Mouse (Mus musculus) ZHBTc4 (cell line): ENCODE data around the gene Gcdh.

Experiments used
- DNase-seq: peaks from one replicate; pipeline ENCODE4 v3.0.0-alpha.2; 2011; ENCODE audit warnings: low read depth, low spot score

Gcdh gene

DNA sequence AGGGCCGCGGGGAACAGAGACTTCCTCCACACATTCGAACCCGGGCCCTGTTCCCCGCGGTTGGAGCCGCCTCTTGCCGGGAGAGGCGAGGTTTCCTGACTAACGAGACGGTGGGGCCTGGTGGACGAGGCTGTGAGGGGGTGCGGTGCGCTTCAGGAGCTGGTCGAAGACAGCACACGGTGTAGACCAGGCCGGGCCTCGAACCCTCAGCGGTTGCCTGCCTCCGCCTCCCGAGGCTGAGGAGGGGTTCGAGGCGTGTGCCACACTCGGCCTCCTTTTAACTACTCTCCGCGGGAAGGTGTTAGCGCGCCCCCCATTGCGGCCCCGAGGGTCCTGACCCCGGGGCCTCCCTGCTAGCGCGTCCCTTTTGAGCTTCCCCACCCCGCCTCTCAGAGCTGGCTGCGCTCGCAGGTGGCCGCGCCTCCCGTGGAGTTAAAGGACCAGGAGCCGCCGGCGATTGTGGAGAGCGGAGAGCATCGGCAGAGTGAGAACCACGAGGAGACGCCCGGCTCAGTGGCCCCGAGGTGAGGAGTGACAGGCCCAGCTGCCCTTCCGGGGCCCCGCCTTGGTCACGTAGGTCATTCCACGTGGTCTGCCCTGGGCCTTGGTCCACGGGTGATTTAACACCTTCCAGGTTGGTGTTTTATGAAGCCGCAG lies 21.3 kb downstream of the Gcdh start:
- peak; percentile 74 for DNase-seq

- peak; percentile 91 for DNase-seq
These were observed 22.1 kb downstream of the Gcdh start, which contains the start of gene Syce2 for GRCm38 (mm10) chr8:84871376-84872308. Gene Syce2 (plus strand): TSS chr8:84872111.

DNA sequence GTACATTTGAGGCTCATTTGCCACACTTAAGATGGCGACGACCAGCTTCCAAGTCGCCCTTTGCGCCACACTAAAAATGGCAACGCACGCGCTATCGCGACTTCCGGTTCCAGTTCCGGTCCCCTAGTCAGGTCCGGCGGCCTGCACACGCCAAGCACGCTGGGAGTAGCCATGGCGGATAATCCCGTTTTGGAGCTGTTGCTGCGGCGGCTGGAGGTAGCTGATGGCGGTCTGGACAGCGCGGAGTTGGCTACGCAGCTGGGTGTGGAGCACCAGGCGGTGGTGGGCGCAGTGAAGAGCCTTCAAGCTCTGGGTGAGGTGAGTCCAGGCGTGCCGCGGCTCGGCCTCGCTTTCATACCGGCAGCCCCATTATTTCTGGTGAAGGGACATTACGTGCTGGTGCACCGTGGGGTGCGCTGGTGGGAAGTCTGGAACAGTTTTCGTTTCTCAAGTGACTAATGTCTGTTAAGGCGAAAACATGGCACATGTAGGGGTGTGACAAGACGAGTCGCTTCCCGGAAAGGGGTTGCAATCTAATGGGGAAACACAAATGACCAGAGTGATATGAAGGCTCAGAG lies 36.8 kb downstream of the Gcdh start, which contains the start of gene Farsa:
Gene Farsa, plus strand, starts transcription at position 126 of the 578 bp plus-strand sequence.
- DNase-seq, result peak; percentile 96

- DNase-seq, result no peak
These were observed 37.3 kb downstream of the Gcdh start for GRCm38 (mm10) chr8:84856434-84856833.

DNA sequence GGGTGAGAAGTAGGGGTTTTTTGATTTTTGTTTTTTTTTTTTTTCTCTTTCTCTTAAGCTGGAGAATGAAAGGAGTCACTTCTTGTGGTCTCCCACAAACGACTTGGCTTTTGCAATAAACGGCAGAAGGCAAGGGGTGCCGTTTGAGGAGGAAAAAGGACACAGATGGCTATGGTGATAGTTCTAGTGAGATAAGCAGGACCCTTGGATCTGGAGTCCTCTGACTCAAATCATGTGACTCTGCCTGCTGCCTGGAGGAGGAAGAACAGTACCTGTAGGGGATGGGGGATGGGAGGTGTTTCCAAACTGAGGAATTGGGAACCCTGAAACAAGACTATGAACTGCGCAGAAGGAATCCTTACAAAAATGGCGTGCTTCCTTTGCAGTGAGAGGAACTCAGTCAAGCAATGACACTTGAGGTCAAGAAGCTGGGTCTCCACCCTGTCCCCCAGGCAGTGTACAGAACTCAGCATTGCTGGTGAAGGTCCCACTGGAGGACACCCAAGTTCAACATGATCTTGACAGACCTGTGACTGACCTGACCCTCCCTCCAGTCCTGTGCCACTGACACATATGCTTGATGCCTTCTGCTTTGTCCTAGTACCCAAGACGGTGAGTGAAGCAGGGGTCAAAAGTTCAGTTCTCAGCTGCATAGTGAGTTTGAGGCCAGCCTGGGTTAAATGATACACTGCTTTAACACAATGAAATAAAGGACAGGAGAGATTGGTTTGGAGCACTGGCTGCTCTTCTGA lies 45.9 kb downstream of the Gcdh start:
- DNase-seq, result peak; percentile 53

DNA sequence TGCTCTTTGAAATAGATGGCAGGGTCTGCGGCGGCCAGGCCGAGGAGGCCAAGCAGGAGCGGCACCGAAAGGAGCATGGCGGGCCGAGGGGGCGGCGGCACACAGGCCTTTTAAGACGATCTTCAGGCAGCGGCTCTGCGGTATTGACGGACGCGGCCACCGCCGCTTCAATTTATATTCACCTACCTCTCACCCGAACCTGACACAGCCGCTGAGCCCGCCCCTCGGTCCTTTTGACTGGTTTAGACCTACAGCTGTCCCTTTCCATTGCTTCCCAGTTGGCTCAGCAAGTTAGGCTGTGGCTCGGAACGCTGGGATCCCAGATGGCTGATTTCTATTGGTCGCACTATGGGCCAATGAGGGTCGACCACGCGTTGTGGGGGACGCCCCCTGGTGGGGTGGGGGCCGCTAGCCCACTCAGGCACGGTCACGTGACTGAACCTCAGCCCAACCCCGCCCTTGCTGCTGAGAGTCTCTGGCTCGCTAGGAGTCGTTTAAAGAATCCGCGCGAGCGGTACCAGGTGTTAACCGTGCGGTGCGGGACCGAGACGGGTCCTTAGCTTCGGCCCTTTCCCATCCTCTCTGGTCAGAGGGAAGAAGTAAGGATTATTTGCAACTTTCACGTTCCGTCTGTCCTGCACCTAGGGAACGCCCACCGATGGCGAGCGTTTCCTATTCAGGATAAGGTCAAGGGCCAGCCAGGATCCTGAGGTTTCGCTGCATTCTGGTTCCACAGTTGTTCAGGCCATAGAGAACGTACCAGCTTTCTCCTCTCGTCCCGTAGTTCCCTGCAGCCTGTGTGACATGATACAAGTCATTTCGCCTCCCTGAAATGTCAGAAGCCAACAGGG lies 46.8 kb downstream of the Gcdh start, which contains the start of gene Calr:
Gene Calr, minus strand, starts transcription at position 213 of the 851 bp plus-strand sequence.
- DNase-seq, result peak; percentile 100

- no peak for DNase-seq
These were observed 47.5 kb downstream of the Gcdh start for GRCm38 (mm10) chr8:84846094-84846721.

- DNase-seq, result no peak
These were observed 48.2 kb downstream of the Gcdh start for GRCm38 (mm10) chr8:84845355-84846093.

DNA sequence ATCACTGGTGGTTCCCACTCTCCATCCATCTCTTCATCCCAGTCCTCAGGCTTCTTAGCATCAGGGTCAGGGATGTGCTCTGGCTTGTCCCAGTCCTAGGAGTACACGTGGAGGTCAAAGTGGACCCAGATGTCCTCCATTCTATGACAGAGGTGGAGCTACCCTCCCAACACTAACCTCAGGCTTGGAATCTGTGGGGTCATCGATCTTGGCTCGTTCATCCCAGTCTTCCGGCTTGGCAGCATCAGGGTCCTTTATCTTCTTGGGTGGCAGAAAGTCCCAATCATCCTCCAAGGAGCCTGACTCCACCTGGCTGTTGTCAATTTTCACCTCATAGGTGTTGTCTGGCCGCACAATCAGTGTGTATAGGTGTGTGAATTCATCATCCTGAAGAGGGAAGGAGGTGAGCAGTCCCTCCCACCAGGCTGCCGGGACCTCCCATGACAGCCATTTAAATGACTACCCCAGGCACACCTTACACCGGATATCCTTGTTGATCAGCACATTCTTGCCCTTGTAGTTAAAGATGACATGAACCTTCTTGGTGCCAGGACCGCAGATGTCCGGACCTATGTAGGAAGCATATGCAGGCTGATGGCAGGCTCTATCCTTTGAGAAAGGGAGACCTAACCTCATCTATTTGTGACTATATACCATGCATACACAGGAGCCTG lies 49.2 kb downstream of the Gcdh start:
- DNase-seq, result peak; percentile 65

DNA sequence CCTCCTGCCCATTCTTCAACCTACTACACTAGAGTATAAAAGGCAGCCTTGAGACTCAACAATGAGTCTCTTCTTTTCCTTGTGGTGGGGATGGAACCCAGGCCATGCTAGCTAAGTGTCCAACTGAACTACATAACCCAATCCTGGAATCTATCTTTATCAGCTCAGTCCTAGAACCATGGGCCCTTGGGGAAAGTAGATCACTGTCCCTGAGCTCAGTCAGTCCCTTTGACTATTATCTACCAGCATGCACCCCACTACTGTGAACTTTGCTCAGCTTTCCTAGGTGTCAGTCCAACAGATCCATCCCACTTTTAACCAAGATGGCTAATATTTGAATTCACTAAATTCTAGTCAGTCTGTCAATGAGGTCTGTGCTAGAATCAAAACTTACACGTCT lies 52.2 kb downstream of the Gcdh start:
- no peak for DNase-seq

- DNase-seq, result peak; percentile 98
These were observed 53.3 kb downstream of the Gcdh start, which contains the start of gene Rad23a for GRCm38 (mm10) chr8:84840248-84840999. Gene Rad23a (minus strand): TSS chr8:84840665.

- no peak for DNase-seq
These were observed 53.9 kb downstream of the Gcdh start for GRCm38 (mm10) chr8:84839875-84840247.

- no peak for DNase-seq
These were observed 54.3 kb downstream of the Gcdh start for GRCm38 (mm10) chr8:84839411-84839810.

DNA sequence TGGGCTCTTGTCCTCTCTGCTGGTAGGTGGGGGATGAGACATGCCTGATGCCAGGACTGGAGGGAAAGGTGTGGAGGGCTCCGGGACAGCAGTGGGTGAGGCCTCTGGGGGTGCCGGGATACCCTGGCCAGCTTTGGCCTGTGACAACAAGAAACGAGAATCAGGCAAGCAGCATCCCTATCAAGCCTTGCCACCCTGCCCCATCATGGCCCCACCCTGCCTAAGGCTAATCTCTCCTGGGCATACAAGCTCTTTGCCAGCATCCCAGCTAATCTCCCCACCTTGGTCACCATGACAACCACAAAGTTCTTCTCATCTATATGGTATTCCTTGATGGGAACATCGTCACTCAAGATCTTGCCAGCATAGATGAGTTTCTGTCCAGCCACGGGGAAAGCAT lies 55.2 kb downstream of the Gcdh start:
- no peak for DNase-seq

GRCm38 (mm10) chr8:84837912-84838470 lies 55.7 kb downstream of the Gcdh start:
- no peak for DNase-seq

GRCm38 (mm10) chr8:84837149-84837911 lies 56.4 kb downstream of the Gcdh start:
- DNase-seq, result peak; percentile 58
